Mouse (Mus musculus): ENCODE measurements around the gene Abhd13.

GRCm38 (mm10) chr8:9934891-9935565, 42.5 kb upstream of the Abhd13 start:
- no peak for TF ChIP-seq POLR2A (IDR thresholded peaks at IDR 0.05; ENCODE audit: low read depth, low read length)
- peak; percentile 70 for TF ChIP-seq CTCF (conservative IDR thresholded peaks at IDR 0.05; ENCODE audit: insufficient read depth, insufficient read length, low read depth, low read length)
